Mouse (Mus musculus) MEL (cell line): Measurements from ENCODE around the gene Mgat1. TPM values are rescaled to one million over a fixed set of nuclear protein-coding genes. Genes with fewer than 3 reads are reported as not detected.
A peak's percentile ranks its signal among the peaks of the same experiment; 100 is the strongest.

Experiments
- DNase-seq: peaks from one replicate; pipeline ENCODE4 v3.0.0; 2011; ENCODE audit warnings: low read depth, low spot score
- H3K27ac ChIP-seq: 2 replicates; pipeline ENCODE4 v1.5.1; 2012; ENCODE audit warnings: low read depth, mild to moderate bottlenecking, control low read depth, low read length, moderate library complexity; ENCODE audit not compliant: control insufficient read depth
- H3K27me3 ChIP-seq, 2 experiments: fragments of 150-350 bp in 1 of 2; sonication (generic) in 1 of 2; 2 replicates each; pipeline ENCODE4 v1.6.1; 2012; ENCODE audit warnings: low read length in 2 of 2, mild to moderate bottlenecking in 2 of 2, improper control_type of control experiment in 1 of 2, moderate library complexity in 1 of 2; ENCODE audit not compliant: insufficient read depth in 2 of 2, control insufficient read depth in 1 of 2
- H3K36me3 ChIP-seq, 2 experiments: 2 replicates each; pipeline ENCODE4 v1.6.1; 2012 to 2014; ENCODE audit warnings: low read length in 2 of 2, improper control_type of control experiment in 1 of 2, inconsistent platforms in 1 of 2, mild to moderate bottlenecking in 1 of 2; ENCODE audit not compliant: insufficient read depth in 2 of 2, control insufficient read depth in 1 of 2
- H3K4me1 ChIP-seq, 2 experiments: fragments of 150-350 bp in 1 of 2; sonication (generic) in 1 of 2; 2 replicates each; pipeline ENCODE4 v1.6.1; 2012; ENCODE audit warnings: low read length in 2 of 2, improper control_type of control experiment in 1 of 2, mild to moderate bottlenecking in 1 of 2; ENCODE audit not compliant: insufficient read depth in 2 of 2, control insufficient read depth in 1 of 2
- H3K4me3 ChIP-seq, 2 experiments: fragments of 150-350 bp in 1 of 2; sonication (generic) in 1 of 2; 2 replicates each; pipeline ENCODE4 v1.5.1; 2012; ENCODE audit warnings: low read depth in 2 of 2, low read length in 2 of 2, mild to moderate bottlenecking in 2 of 2, moderate library complexity in 2 of 2, control low read depth in 1 of 2, improper control_type of control experiment in 1 of 2; ENCODE audit not compliant: control insufficient read depth in 1 of 2, insufficient read depth in 1 of 2
- H3K79me2 ChIP-seq: 2 replicates; pipeline ENCODE4 v1.6.1; 2012; ENCODE audit warnings: mild to moderate bottlenecking, low read length, moderate library complexity; ENCODE audit not compliant: control insufficient read depth, poor library complexity, insufficient read depth
- H3K9ac ChIP-seq: 2 replicates; pipeline ENCODE4 v1.6.1; 2012; ENCODE audit warnings: low read depth, mild to moderate bottlenecking, control low read depth, low read length, moderate library complexity; ENCODE audit not compliant: control insufficient read depth, poor library complexity, severe bottlenecking
- H3K9me3 ChIP-seq: fragments of 150-350 bp; sonication (generic); replicated peaks from 2 replicates; pipeline ENCODE4 v1.6.1; 2012; ENCODE audit warnings: mild to moderate bottlenecking, low read length, improper control_type of control experiment, moderate library complexity; ENCODE audit not compliant: insufficient read depth
- CHD2 ChIP-seq: IDR thresholded peaks from 2 replicates; pipeline ENCODE4 v1.6.1; 2011; ENCODE audit warnings: low read length, improper control_type of control experiment
- CTCF ChIP-seq, 3 experiments: IDR thresholded peaks in 2 of 3; conservative IDR thresholded peaks in 1 of 3; 2 replicates each; pipeline ENCODE4 v1.5.1; 2011 to 2012; ENCODE audit warnings: low read length in 3 of 3, low read depth in 2 of 3, mild to moderate bottlenecking in 2 of 3, improper control_type of control experiment in 1 of 3, inconsistent platforms in 1 of 3, mixed read lengths in 1 of 3, moderate library complexity in 1 of 3; ENCODE audit not compliant: control insufficient read depth in 1 of 3, insufficient read depth in 1 of 3, poor library complexity in 1 of 3, severe bottlenecking in 1 of 3
- EP300 ChIP-seq, 2 experiments: IDR thresholded peaks; 2 replicates each; pipeline ENCODE4 v1.6.1; 2011; ENCODE audit warnings: improper control_type of control experiment in 2 of 2, low read length in 2 of 2, low read depth in 1 of 2, mild to moderate bottlenecking in 1 of 2
- ETS1 ChIP-seq: IDR thresholded peaks from 2 replicates; pipeline ENCODE4 v1.6.1; 2012; ENCODE audit warnings: low read depth, mild to moderate bottlenecking, inconsistent platforms, low read length, improper control_type of control experiment, moderate library complexity
- GABPA ChIP-seq: IDR thresholded peaks from 2 replicates; pipeline ENCODE4 v1.6.1; 2012; ENCODE audit warnings: low read depth, mild to moderate bottlenecking, inconsistent platforms, low read length, improper control_type of control experiment, moderate library complexity
- HCFC1 ChIP-seq: IDR thresholded peaks from 2 replicates; pipeline ENCODE4 v1.6.1; 2012; ENCODE audit warnings: low read depth, mild to moderate bottlenecking, inconsistent platforms, low read length, improper control_type of control experiment, moderate library complexity
- KAT2A ChIP-seq: conservative IDR thresholded peaks from 2 replicates; pipeline ENCODE4 v1.6.1; 2012; ENCODE audit warnings: low read depth, low read length, improper control_type of control experiment, inconsistent platforms
- MAX ChIP-seq: IDR thresholded peaks from 2 replicates; pipeline ENCODE4 v1.6.1; 2011; ENCODE audit warnings: low read length, improper control_type of control experiment
- MAZ ChIP-seq: IDR thresholded peaks from 2 replicates; pipeline ENCODE4 v1.6.1; 2012; ENCODE audit warnings: low read depth, mild to moderate bottlenecking, inconsistent platforms, low read length, improper control_type of control experiment
- MEF2A ChIP-seq: IDR thresholded peaks from 2 replicates; pipeline ENCODE4 v1.6.1; 2014; ENCODE audit warnings: low read depth, mild to moderate bottlenecking, inconsistent platforms, low read length, improper control_type of control experiment; ENCODE audit not compliant: poor library complexity, insufficient replicate concordance, severe bottlenecking; ENCODE audit errors: extremely low read depth
- MXI1 ChIP-seq: IDR thresholded peaks from 2 replicates; pipeline ENCODE4 v1.6.1; 2011; ENCODE audit warnings: mild to moderate bottlenecking, low read depth, low read length, improper control_type of control experiment
- MYB ChIP-seq: IDR thresholded peaks from 2 replicates; pipeline ENCODE4 v1.6.1; 2011; ENCODE audit warnings: mild to moderate bottlenecking, low read depth, low read length, improper control_type of control experiment
- NELFE ChIP-seq: IDR thresholded peaks from 2 replicates; pipeline ENCODE4 v1.6.1; 2011; ENCODE audit warnings: low read depth, low read length, improper control_type of control experiment
- POLR2A ChIP-seq, 2 experiments: IDR thresholded peaks; 2 replicates each; pipeline ENCODE4 v1.6.1; 2011 to 2012; ENCODE audit warnings: low read length in 2 of 2, mild to moderate bottlenecking in 2 of 2, control low read depth in 1 of 2, improper control_type of control experiment in 1 of 2, low read depth in 1 of 2, moderate library complexity in 1 of 2; ENCODE audit not compliant: control insufficient read depth in 1 of 2, insufficient read depth in 1 of 2, poor library complexity in 1 of 2
- POLR2AphosphoS5 ChIP-seq: IDR thresholded peaks from 2 replicates; pipeline ENCODE4 v1.6.1; 2012; ENCODE audit warnings: low read depth, borderline replicate concordance, mild to moderate bottlenecking, inconsistent platforms, low read length, moderate library complexity, mixed read lengths
- SMC3 ChIP-seq: IDR thresholded peaks from 2 replicates; pipeline ENCODE4 v1.6.1; 2011; ENCODE audit warnings: low read depth, low read length, improper control_type of control experiment
- TAL1 ChIP-seq: IDR thresholded peaks from 2 replicates; pipeline ENCODE4 v1.6.1; 2012; ENCODE audit warnings: mild to moderate bottlenecking, inconsistent platforms, low read length, moderate library complexity, mixed read lengths
- TBP ChIP-seq: IDR thresholded peaks from 2 replicates; pipeline ENCODE4 v1.8.0; 2011; ENCODE audit warnings: low read depth, low read length, improper control_type of control experiment
- TCF12 ChIP-seq: IDR thresholded peaks from 2 replicates; pipeline ENCODE4 v1.6.1; 2014; ENCODE audit warnings: low read depth, mild to moderate bottlenecking, inconsistent platforms, low read length, improper control_type of control experiment, moderate library complexity
- UBTF ChIP-seq: IDR thresholded peaks from 2 replicates; pipeline ENCODE4 v1.6.1; 2012; ENCODE audit warnings: low read depth, mild to moderate bottlenecking, inconsistent platforms, low read length, improper control_type of control experiment, moderate library complexity, borderline replicate concordance; ENCODE audit not compliant: insufficient read depth
- ZKSCAN1 ChIP-seq: IDR thresholded peaks from 2 replicates; pipeline ENCODE4 v1.6.1; 2012; ENCODE audit warnings: low read depth, mild to moderate bottlenecking, inconsistent platforms, low read length, improper control_type of control experiment, moderate library complexity
- ZMIZ1 ChIP-seq: IDR thresholded peaks from 2 replicates; pipeline ENCODE4 v1.6.1; 2012; ENCODE audit warnings: low read depth, mild to moderate bottlenecking, inconsistent platforms, low read length, improper control_type of control experiment, moderate library complexity
- ZNF384 ChIP-seq: IDR thresholded peaks from 2 replicates; pipeline ENCODE4 v1.6.1; 2012; ENCODE audit warnings: low read depth, mild to moderate bottlenecking, inconsistent platforms, low read length, improper control_type of control experiment
- polyA plus RNA-seq, 2 experiments: library from polyadenylated mRNA; stranded (reverse) in 1 of 2; unstranded in 1 of 2; fragments of >175 nt in 1 of 2; fragments of >200 nt in 1 of 2; gene quantifications; 2 replicates each; pipeline versions ENCODE4 v1.2.1 to v1.2.4; 2012; ENCODE audit warnings: low replicate concordance in 2 of 2, low read depth in 1 of 2; ENCODE audit not compliant: insufficient read length in 2 of 2, insufficient read depth in 1 of 2, missing spikeins in 1 of 2
- total RNA-seq: library from RNA; depleted of rRNA; stranded (reverse); fragments of 300-350 nt; gene quantifications from 2 replicates; pipeline ENCODE4 v1.2.3, GENCODE M21; 2012

Gene Mgat1
- total and polyA plus RNA-seq, 3 experiments: 41.1 to 44.3 TPM; not detected in 1

GRCm38 (mm10) chr11:49250422-49251379, 6.7 kb downstream of the Mgat1 start (continued):
- TF ChIP-seq MAZ (peak; percentile 79; the same call in 1 of the 2 replicates), UBTF (0 out of 2 replicates have a peak, but pooled peaks have one; percentile 26), GABPA (no peak), MXI1 (peak; percentile 74; the same call in 1 of the 2 replicates)
- TF ChIP-seq, all 39 proteins: peak for 14

GRCm38 (mm10) chr11:49251380-49251761, 7.4 kb downstream of the Mgat1 start:
- Histone ChIP-seq H3K27me3 (no peaks in the 10 kb centered on the region), H3K9ac (peak overlapping the region; percentile 86), H3K4me3 (peak overlapping the region; percentile 74 to 80), H3K4me1 (peaks cover 7 to 14% of the 10 kb centered on the region in 2 experiments), H3K36me3 (peaks cover 9 to 13% of the 10 kb centered on the region in 2 experiments; a peak in 3 of 4 replicates), H3K27ac (peak overlapping the region; percentile 70; the same call in 1 of the 2 replicates), H3K79me2 (peaks cover 15% of the 10 kb centered on the region), H3K9me3 (no peaks in the 10 kb centered on the region)
- TF ChIP-seq MYB (0 out of 2 replicates have a peak, but pooled peaks have one; percentile 42), EP300 (IDR thresholded peaks at IDR 0.05; ENCODE audit: low read depth in 1 of 2, low read length in 2 of 2) (0 out of 4 replicates have a peak, but pooled peaks of 1 of the 2 experiments have one; percentile 38), TBP (peak; percentile 11; the same call in 1 of the 2 replicates), CHD2 (no peak)
- peak; percentile 62 for DNase-seq

GRCm38 (mm10) chr11:49252048-49252447, 8.1 kb downstream of the Mgat1 start:
- TF ChIP-seq ETS1 (no peak), KAT2A (no peak), TCF12 (no peak), NELFE (no peak), ZMIZ1 (no peak), POLR2A (IDR thresholded peaks at IDR 0.05; ENCODE audit: control insufficient read depth in 1 of 2, insufficient read depth in 1 of 2, low read depth in 1 of 2, low read length in 2 of 2, poor library complexity in 1 of 2) (no peak), HCFC1 (no peak), CTCF (IDR thresholded peaks at IDR 0.05 in 2 of 3, conservative IDR thresholded peaks at IDR 0.05 in 1 of 3; ENCODE audit: control insufficient read depth in 1 of 3, insufficient read depth in 1 of 3, low read depth in 2 of 3, low read length in 3 of 3, poor library complexity in 1 of 3, severe bottlenecking in 1 of 3) (no peak), SMC3 (no peak), GABPA (no peak), ZNF384 (no peak), MAX (no peak), POLR2AphosphoS5 (no peak), ZKSCAN1 (no peak), MEF2A (no peak), UBTF (no peak), TAL1 (no peak), CHD2 (no peak)

More at GRCm38 (mm10) chr11:49252048-49252447, 8.1 kb downstream of the Mgat1 start:
- Histone ChIP-seq H3K36me3 (peaks cover 9% of the 10 kb centered on the region in 2 experiments; a peak in 3 of 4 replicates), H3K9me3 (no peaks in the 10 kb centered on the region), H3K27me3 (no peaks in the 10 kb centered on the region), H3K4me1 (peaks cover 2 to 7% of the 10 kb centered on the region in 2 experiments), H3K4me3 (peak overlapping the region in 1 of 2 experiments; percentile 80; a peak in 1 of 4 replicates), H3K9ac (no peak overlapping the region), H3K79me2 (peaks cover 15% of the 10 kb centered on the region), H3K27ac (peak overlapping the region; percentile 2; the same call in 1 of the 2 replicates)
- DNase-seq: no peak
